Mouse (Mus musculus) E14TG2a.4 (cell line): ENCODE measurements around the gene Nsun4.

Source experiments
- H3K27me3 ChIP-seq: 2 replicates; pipeline ENCODE4 v1.6.1; 2014; ENCODE audit warnings: low read length, control low read depth; ENCODE audit not compliant: insufficient read depth
- H3K36me3 ChIP-seq: 2 replicates; pipeline ENCODE4 v1.6.1; 2014; ENCODE audit warnings: low read length, control low read depth; ENCODE audit not compliant: insufficient read depth
- H3K4me1 ChIP-seq: replicated peaks from 2 replicates; pipeline ENCODE4 v1.6.1; 2014; ENCODE audit warnings: low read depth, low read length, control low read depth
- H3K4me3 ChIP-seq: replicated peaks from 2 replicates; pipeline ENCODE4 v1.5.1; 2014; ENCODE audit warnings: mild to moderate bottlenecking, low read length
- H3K9me3 ChIP-seq: 2 replicates; pipeline ENCODE4 v1.6.1; 2014; ENCODE audit warnings: low read length, control low read depth
- CTCF ChIP-seq: conservative IDR thresholded peaks from 2 replicates; pipeline ENCODE4 v1.5.1; 2014; ENCODE audit warnings: low read length
- NANOG ChIP-seq: IDR thresholded peaks from 2 replicates; pipeline ENCODE4 v1.6.1; 2014; ENCODE audit warnings: borderline replicate concordance, low read length, mixed read lengths
- POU5F1 ChIP-seq: IDR thresholded peaks from 2 replicates; pipeline ENCODE4 v1.6.1; 2014; ENCODE audit warnings: low read length, borderline replicate concordance

Gene Nsun4

DNA sequence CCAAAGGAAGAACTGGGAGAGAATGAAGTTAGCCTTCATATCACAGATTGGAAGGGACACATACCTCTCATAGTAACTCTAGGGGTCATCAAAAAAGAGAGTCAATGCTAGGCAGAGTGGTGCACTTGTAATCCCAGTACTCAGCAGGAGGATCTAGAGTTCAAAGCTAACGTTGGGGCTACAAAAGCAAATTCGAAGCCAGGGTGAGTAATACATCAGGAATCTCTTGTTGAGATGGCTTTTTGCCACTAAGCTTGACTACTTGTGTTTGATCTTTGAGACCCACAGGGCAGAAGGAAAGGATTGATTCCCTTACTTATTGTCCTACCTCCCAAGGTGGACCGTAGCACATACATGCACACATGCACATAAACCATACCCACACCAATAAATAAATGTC is 4.5 kb downstream of the Nsun4 start:
- TF ChIP-seq CTCF, result no peak
- Histone ChIP-seq H3K36me3 (peaks cover 58% of the 10 kb centered on the region), H3K4me1 (peaks cover 25% of the 10 kb centered on the region), H3K27me3 (no peaks in the 10 kb centered on the region), H3K9me3 (no peaks in the 10 kb centered on the region), H3K4me3 (no peak overlapping the region)

DNA sequence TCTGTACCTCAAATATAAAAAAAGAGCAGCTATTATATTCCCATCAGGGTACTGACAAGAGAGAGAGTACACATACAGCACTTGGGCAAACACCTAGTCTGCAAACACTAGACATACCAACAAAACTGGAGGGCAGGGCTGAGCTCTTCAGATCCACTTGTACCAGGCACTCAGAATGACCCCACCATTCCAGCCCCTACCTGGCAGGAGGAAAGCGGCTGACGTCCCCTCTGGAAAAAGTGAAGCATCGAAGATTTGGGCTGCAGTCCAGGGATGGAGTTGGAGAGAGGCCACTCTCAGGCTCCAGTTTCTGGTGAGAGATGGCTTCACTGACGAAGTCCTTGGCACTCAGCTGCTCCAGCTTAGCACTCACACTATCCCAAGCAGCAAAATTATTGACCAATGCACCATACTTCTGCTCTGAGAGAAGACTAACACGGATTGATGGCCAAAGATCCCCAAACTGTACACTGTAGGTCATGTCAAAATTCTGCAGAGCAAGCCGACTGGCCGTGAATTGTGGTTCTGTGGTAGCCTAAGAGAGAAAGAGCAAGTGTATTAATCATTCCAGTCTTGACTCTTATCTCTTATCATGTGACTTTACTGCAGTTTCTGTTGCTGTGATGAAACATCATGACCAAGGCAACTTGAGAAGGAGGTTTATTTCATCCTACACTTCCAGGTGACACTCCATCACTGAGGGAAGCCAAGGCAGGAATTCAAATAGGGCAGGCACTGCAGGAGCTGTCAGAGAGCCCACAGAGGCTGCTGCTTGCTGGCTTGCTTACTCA is 5.4 kb downstream of the Nsun4 start:
- TF ChIP-seq NANOG, result no peak
- no peak for TF ChIP-seq CTCF
- no peak for TF ChIP-seq POU5F1
- H3K27me3 ChIP-seq, result no peaks in the 10 kb centered on the region
- peaks cover 66% of the 10 kb centered on the region for H3K36me3 ChIP-seq
- peaks cover 21% of the 10 kb centered on the region for H3K4me1 ChIP-seq
- no peak overlapping the region for H3K4me3 ChIP-seq
- no peaks in the 10 kb centered on the region for H3K9me3 ChIP-seq

GRCm38 (mm10) chr4:116047681-116048080 is 6.0 kb downstream of the Nsun4 start:
- TF ChIP-seq CTCF (no peak), POU5F1 (no peak), NANOG (no peak)
- H3K4me3 ChIP-seq, result no peak overlapping the region

DNA sequence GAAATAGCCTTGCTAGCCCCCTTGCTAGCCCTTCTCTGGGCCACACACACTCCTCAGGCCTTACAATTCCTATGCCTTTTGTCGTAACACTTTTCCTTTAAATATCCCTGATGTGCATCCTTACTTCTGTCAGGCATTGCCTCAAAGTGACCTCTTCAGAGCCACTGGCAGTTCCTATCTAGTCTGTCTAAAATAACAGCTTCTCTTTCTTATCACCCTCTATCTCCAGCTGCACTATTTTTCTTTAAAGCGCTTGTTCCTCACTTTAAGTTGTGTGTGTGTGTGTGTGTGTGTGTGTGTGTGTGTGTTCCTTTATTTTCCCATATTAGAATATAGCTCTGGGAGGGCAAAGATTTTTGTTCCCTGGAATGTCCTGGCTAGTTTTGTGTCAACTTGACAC is 7.1 kb downstream of the Nsun4 start:
- Histone ChIP-seq H3K4me3 (no peak overlapping the region), H3K9me3 (no peaks in the 10 kb centered on the region), H3K4me1 (peaks cover 5% of the 10 kb centered on the region), H3K27me3 (no peaks in the 10 kb centered on the region), H3K36me3 (peaks cover 77% of the 10 kb centered on the region)
- no peak for TF ChIP-seq NANOG
- TF ChIP-seq CTCF, result no peak
- TF ChIP-seq POU5F1, result no peak

More at GRCm38 (mm10) chr4:116047681-116048080, 6.0 kb downstream of the Nsun4 start:
- Histone ChIP-seq H3K9me3 (no peaks in the 10 kb centered on the region), H3K27me3 (no peaks in the 10 kb centered on the region), H3K36me3 (peaks cover 72% of the 10 kb centered on the region), H3K4me1 (peaks cover 16% of the 10 kb centered on the region)

GRCm38 (mm10) chr4:116042186-116042585 is 11.5 kb downstream of the Nsun4 start:
- H3K4me3 ChIP-seq, result no peak overlapping the region
- peaks cover 64% of the 10 kb centered on the region for H3K36me3 ChIP-seq
- H3K9me3 ChIP-seq, result no peaks in the 10 kb centered on the region
- no peaks in the 10 kb centered on the region for H3K27me3 ChIP-seq
- TF ChIP-seq POU5F1, result no peak
- TF ChIP-seq CTCF, result no peak
- no peak for TF ChIP-seq NANOG
- H3K4me1 ChIP-seq, result no peaks in the 10 kb centered on the region

- Histone ChIP-seq H3K27me3 (no peaks in the 10 kb centered on the region), H3K9me3 (no peaks in the 10 kb centered on the region), H3K4me1 (0 out of 2 replicates have a peak, but pooled peaks cover 3% of the 10 kb centered on the region), H3K4me3 (no peak overlapping the region), H3K36me3 (peaks cover 61% of the 10 kb centered on the region)
- TF ChIP-seq NANOG (no peak), CTCF (no peak), POU5F1 (no peak)
These were observed 13.2 kb downstream of the Nsun4 start for GRCm38 (mm10) chr4:116040466-116040865.

DNA sequence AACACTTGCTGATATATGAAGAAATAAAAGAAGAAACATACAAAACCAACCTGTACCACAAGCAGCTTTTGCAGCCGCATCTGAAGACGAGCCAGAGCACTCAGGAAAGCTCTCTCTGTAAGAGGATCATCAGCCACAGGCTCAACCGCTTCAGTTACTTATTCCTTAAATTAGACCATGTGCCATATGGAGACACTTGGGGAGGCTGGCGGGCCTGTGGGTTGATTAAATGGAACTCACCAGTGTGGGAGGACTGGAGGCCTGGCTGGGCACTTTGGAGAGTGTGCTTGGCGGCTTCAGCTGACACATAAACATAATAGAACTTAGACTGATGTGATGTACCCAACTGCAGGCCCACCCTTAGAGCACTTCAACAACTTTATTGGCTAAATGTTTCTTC is 20.3 kb downstream of the Nsun4 start:
- no peaks in the 10 kb centered on the region for H3K27me3 ChIP-seq
- no peak for TF ChIP-seq POU5F1
- TF ChIP-seq CTCF, result no peak
- TF ChIP-seq NANOG, result no peak
- no peaks in the 10 kb centered on the region for H3K9me3 ChIP-seq
- no peak overlapping the region for H3K4me3 ChIP-seq
- peaks cover 48% of the 10 kb centered on the region for H3K36me3 ChIP-seq
- H3K4me1 ChIP-seq, result 0 out of 2 replicates have a peak, but pooled peaks cover 3% of the 10 kb centered on the region

DNA sequence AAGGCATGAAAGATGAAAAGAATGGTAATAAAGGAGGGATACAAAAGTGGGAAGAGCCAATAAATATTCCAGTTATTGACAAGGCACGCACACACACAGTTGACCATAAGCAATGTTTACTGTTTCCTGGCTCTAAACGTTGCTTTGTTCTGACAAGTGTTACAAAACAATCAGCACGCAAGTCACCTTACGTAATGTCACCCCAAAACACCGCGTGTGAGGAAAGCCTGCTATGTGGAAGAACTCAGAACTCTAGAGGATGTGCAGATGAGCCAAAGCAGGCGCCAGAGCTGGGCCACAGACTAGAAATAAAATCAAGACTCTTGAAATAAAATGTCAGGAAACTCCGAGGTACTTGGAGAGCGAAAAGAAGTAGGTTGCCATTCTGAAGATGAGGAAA is 20.8 kb downstream of the Nsun4 start:
- H3K9me3 ChIP-seq, result no peaks in the 10 kb centered on the region
- no peaks in the 10 kb centered on the region for H3K27me3 ChIP-seq
- TF ChIP-seq CTCF (no peak), POU5F1 (no peak), NANOG (no peak)
- H3K36me3 ChIP-seq, result peaks cover 48% of the 10 kb centered on the region
- H3K4me1 ChIP-seq, result 0 out of 2 replicates have a peak, but pooled peaks cover 3% of the 10 kb centered on the region
- H3K4me3 ChIP-seq, result no peak overlapping the region
